Mouse (Mus musculus): Measurements from ENCODE around the gene Scgb2b11.
"Not testable (repeated sequence)": the region's sequence is repeated elsewhere in the genome, so short reads cannot be mapped to it uniquely, and the experiment has no call there.

Scgb2b11 gene

GRCm38 (mm10) chr7:32211045-32211444, at the start of gene Scgb2b11:
Gene Scgb2b11 (minus strand): TSS chr7:32211145.
- not testable (repeated sequence) for DNase-seq (ENCODE audit: low spot score)

DNA sequence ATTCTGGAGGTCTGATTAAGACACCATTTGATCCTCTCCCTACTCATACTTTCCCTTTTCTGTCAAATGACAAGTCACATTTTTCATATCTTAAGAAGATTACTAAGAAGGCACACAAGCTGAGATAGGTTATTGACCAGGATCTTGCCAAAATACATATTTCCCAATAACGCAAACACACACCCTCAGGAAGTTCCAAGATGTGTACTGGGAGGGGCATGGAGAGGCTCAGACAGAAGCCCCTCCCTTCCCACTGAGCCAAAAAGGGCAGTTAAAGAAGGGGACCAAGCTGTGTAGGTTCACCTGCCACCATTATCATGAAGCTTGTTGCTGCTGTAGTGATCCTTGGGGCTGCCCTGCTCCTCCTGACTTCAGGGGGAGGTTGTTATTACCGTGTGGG, 11.6 kb upstream of the Scgb2b11 start, which contains the start of gene Scgb1b11:
Gene Scgb1b11, plus strand, starts transcription at position 301 of the 400 bp plus-strand sequence.
- not testable (repeated sequence) for DNase-seq (ENCODE audit: low spot score)

All from T-cell, adult 2 months (primary cell).